Comparison of ENCODE assay signal across 10 mouse cellular contexts in genomic region chr4:134937240-134938176, GRCm38 (mm10). TPM values are rescaled to one million over a fixed set of nuclear protein-coding genes. Genes with fewer than 3 reads are reported as not detected.
A peak's percentile ranks its signal among the peaks of the same experiment; 100 is the strongest.
DNase-seq lines count a peak whose midpoint lies in the region; ATAC-seq lines count a peak whose summit lies in the region.
"Had no signal": no experiment of that assay in that cellular context is flagged by ENCODE, and none has a peak within 500 bp of the region (broad histone marks: within the 10 kb centered on the region; RNA-seq: fewer than 3 reads in every experiment).

No protein-coding gene starts in this region.

- peaks cover 14% of the 10 kb centered on the region for H3K36me3 ChIP-seq in intestine, embryonic 16.5 days (ENCODE audit: control insufficient read depth, insufficient read depth, low read length)
- peaks cover 24% of the 10 kb centered on the region for H3K36me3 ChIP-seq in intestine, embryonic 15.5 days
- H3K36me3 ChIP-seq in heart, embryonic 16.5 days (ENCODE audit: control insufficient read depth, insufficient read depth): peaks cover 37% of the 10 kb centered on the region
- peaks cover 50% of the 10 kb centered on the region for H3K36me3 ChIP-seq in hindbrain, embryonic 14.5 days (replicated peaks; ENCODE audit: control insufficient read depth, insufficient read depth)

- peak; percentile 42; the same call in 1 of the 2 replicates for ATAC-seq in intestine, embryonic 16.5 days
- ATAC-seq in intestine, embryonic 15.5 days: no peak
- ATAC-seq in heart, embryonic 16.5 days (replicated peaks; ENCODE audit: extremely low read depth, insufficient read depth, low FRiP score): peak; percentile 84
- no peak for ATAC-seq in hindbrain, embryonic 14.5 days (ENCODE audit: low FRiP score)

- H3K4me2 ChIP-seq in intestine, embryonic 16.5 days (ENCODE audit: low read depth, low read length): no peak overlapping the region
- no peak overlapping the region for H3K4me2 ChIP-seq in intestine, embryonic 15.5 days (replicated peaks)
- H3K4me2 ChIP-seq in heart, embryonic 16.5 days (ENCODE audit: low read depth, low read length): peak overlapping the region; percentile 52
- H3K4me2 ChIP-seq in hindbrain, embryonic 14.5 days (replicated peaks): no peak overlapping the region
- H3K4me2 ChIP-seq: embryonic facial prominence, embryonic 12.5 days had no signal

- no peak overlapping the region for H3K4me3 ChIP-seq in intestine, embryonic 16.5 days (ENCODE audit: low read length)
- no peak overlapping the region for H3K4me3 ChIP-seq in intestine, embryonic 15.5 days (replicated peaks)
- H3K4me3 ChIP-seq in heart, embryonic 16.5 days (ENCODE audit: low read length): peak overlapping the region; percentile 5
- H3K4me3 ChIP-seq in hindbrain, embryonic 14.5 days (replicated peaks; ENCODE audit: low read length): no peak overlapping the region
- H3K4me3 ChIP-seq: embryonic facial prominence, embryonic 12.5 days had no signal

- DNase-seq in testis, postnatal 10 days (ENCODE audit: low spot score): peak; percentile 79
- no peak for DNase-seq in testis, postnatal 14 days (ENCODE audit: low spot score)
- DNase-seq in cerebellum, postnatal 25 days: no peak
- DNase-seq in hindbrain, embryonic 14.5 days (ENCODE audit: low spot score): no peak
- DNase-seq: right cerebral cortex, postnatal 4 days; thymus, postnatal 4 days had no signal

- H3K9ac ChIP-seq in intestine, embryonic 16.5 days (ENCODE audit: low read depth, low read length): no peak overlapping the region
- H3K9ac ChIP-seq in intestine, embryonic 15.5 days: no peak overlapping the region
- peak overlapping the region; percentile 56 for H3K9ac ChIP-seq in heart, embryonic 16.5 days (ENCODE audit: low read length)
- H3K9ac ChIP-seq in hindbrain, embryonic 14.5 days: no peak overlapping the region
- H3K9ac ChIP-seq: embryonic facial prominence, embryonic 12.5 days had no signal

- 42% methylated on average over 17 of the region's 17 CpGs for WGBS in intestine, embryonic 16.5 days
- 41% methylated on average over 17 of the region's 17 CpGs for WGBS in intestine, embryonic 15.5 days
- 33% methylated on average over 17 of the region's 17 CpGs for WGBS in heart, embryonic 16.5 days
- WGBS in hindbrain, embryonic 14.5 days: 56% methylated on average over 17 of the region's 17 CpGs

- H3K27ac ChIP-seq in intestine, embryonic 16.5 days (ENCODE audit: low read length): no peak overlapping the region
- no peak overlapping the region for H3K27ac ChIP-seq in intestine, embryonic 15.5 days
- peak overlapping the region; percentile 86 for H3K27ac ChIP-seq in heart, embryonic 16.5 days (ENCODE audit: low read length)
- H3K27ac ChIP-seq in hindbrain, embryonic 14.5 days: no peak overlapping the region
- H3K27ac ChIP-seq: embryonic facial prominence, embryonic 12.5 days had no signal

- H3K9me3 ChIP-seq in intestine, embryonic 16.5 days (ENCODE audit: control insufficient read depth, low read length): no peaks in the 10 kb centered on the region
- H3K9me3 ChIP-seq in intestine, embryonic 15.5 days: no peaks in the 10 kb centered on the region
- H3K9me3 ChIP-seq in heart, embryonic 16.5 days (replicated peaks; ENCODE audit: control insufficient read depth, low read length): no peaks in the 10 kb centered on the region
- H3K9me3 ChIP-seq in hindbrain, embryonic 14.5 days (ENCODE audit: control insufficient read depth, low read length): no peaks in the 10 kb centered on the region
- H3K9me3 ChIP-seq: embryonic facial prominence, embryonic 12.5 days had no signal

- peaks cover 4% of the 10 kb centered on the region; the same call in 1 of the 2 replicates for H3K4me1 ChIP-seq in intestine, embryonic 16.5 days (ENCODE audit: control insufficient read depth, insufficient read depth, low read length)
- H3K4me1 ChIP-seq in intestine, embryonic 15.5 days (replicated peaks): 0 out of 2 replicates have a peak, but pooled peaks cover 3% of the 10 kb centered on the region
- peaks cover 7% of the 10 kb centered on the region for H3K4me1 ChIP-seq in heart, embryonic 16.5 days (ENCODE audit: control insufficient read depth, insufficient read depth, low read length)
- H3K4me1 ChIP-seq in hindbrain, embryonic 14.5 days (replicated peaks; ENCODE audit: control insufficient read depth, insufficient read depth, low read length): no peaks in the 10 kb centered on the region
- H3K4me1 ChIP-seq: embryonic facial prominence, embryonic 12.5 days had no signal

- no peaks in the 10 kb centered on the region for H3K27me3 ChIP-seq in intestine, embryonic 16.5 days (replicated peaks; ENCODE audit: control insufficient read depth, insufficient read depth, low read length)
- peaks cover 3% of the 10 kb centered on the region; the same call in 1 of the 2 replicates for H3K27me3 ChIP-seq in intestine, embryonic 15.5 days (replicated peaks)
- H3K27me3 ChIP-seq in heart, embryonic 16.5 days (ENCODE audit: control insufficient read depth, insufficient read depth, low read length): no peaks in the 10 kb centered on the region
- H3K27me3 ChIP-seq in hindbrain, embryonic 14.5 days (ENCODE audit: control insufficient read depth, insufficient read depth, low read length): 0 out of 2 replicates have a peak, but pooled peaks cover 7% of the 10 kb centered on the region

RNA-seq across cellular contexts. Expression of gene Syf2, which starts 6.8 kb away (rescaled TPM):
- 62.6 and 65.0 TPM in 2 replicates for polyA plus RNA-seq in intestine, embryonic 16.5 days (2015; fragmentation: Nextera tagmentation; extraction: Ambion mirVana)
- 60.0 and 63.7 TPM in 2 replicates for polyA plus RNA-seq in intestine, embryonic 15.5 days (2015; fragmentation: Nextera tagmentation; extraction: Ambion mirVana)
- polyA plus RNA-seq in heart, embryonic 16.5 days (2015; fragmentation: Nextera tagmentation; extraction: Ambion mirVana): 49.1 and 78.9 TPM in 2 replicates
- 47.7 and 50.2 TPM in 2 replicates for polyA plus RNA-seq in hindbrain, embryonic 14.5 days (2014; fragmentation: Nextera tagmentation; extraction: Ambion mirVana)

RNA-seq across cellular contexts. Expression of gene Rsrp1, which starts 14.1 kb away (rescaled TPM):
- 462 and 467 TPM in 2 replicates for polyA plus RNA-seq in intestine, embryonic 16.5 days (2015; fragmentation: Nextera tagmentation; extraction: Ambion mirVana)
- 450 and 479 TPM in 2 replicates for polyA plus RNA-seq in intestine, embryonic 15.5 days (2015; fragmentation: Nextera tagmentation; extraction: Ambion mirVana)
- polyA plus RNA-seq in heart, embryonic 16.5 days (2015; fragmentation: Nextera tagmentation; extraction: Ambion mirVana): 399 and 472 TPM in 2 replicates
- 405 and 417 TPM in 2 replicates for polyA plus RNA-seq in hindbrain, embryonic 14.5 days (2014; fragmentation: Nextera tagmentation; extraction: Ambion mirVana)

RNA-seq across cellular contexts. Expression of gene Tmem50a, which starts 22.7 kb away (rescaled TPM):
- 146 and 155 TPM in 2 replicates for polyA plus RNA-seq in intestine, embryonic 16.5 days (2015; fragmentation: Nextera tagmentation; extraction: Ambion mirVana)
- 146 and 154 TPM in 2 replicates for polyA plus RNA-seq in intestine, embryonic 15.5 days (2015; fragmentation: Nextera tagmentation; extraction: Ambion mirVana)
- 143 and 150 TPM in 2 replicates for polyA plus RNA-seq in heart, embryonic 16.5 days (2015; fragmentation: Nextera tagmentation; extraction: Ambion mirVana)
- polyA plus RNA-seq in hindbrain, embryonic 14.5 days (2014; fragmentation: Nextera tagmentation; extraction: Ambion mirVana): 197 and 203 TPM in 2 replicates

Comparison
In these comparisons a context has a peak if more than half of its experiments do, and no peak if none do; other contexts are left out.
1. ATAC-seq: peak in intestine, embryonic 16.5 days (single experiment) and heart, embryonic 16.5 days (single experiment); none in intestine, embryonic 15.5 days (single experiment) and hindbrain, embryonic 14.5 days (single experiment).